Comparison of ENCODE assay signal across 10 mouse cellular contexts in the genomic region with DNA sequence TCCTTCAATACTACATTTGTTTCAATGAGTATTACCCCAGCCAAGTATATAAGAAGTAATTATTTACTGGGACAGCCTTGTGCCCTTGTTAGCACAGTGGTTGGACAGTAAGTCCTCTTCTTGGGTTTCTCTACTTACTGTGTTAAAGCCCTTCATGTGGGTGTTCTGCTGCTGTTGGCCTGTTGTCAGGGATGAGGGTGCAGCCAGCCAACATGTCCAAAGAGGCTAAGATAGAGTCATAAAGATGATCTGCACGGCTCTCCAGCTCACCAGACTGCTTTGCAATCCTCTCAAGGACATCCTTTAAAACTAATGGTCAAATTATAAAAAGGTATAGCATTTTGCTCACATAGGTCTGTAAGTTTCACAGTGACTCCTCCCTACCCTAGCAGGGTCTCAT. TPM values are rescaled to one million over a fixed set of nuclear protein-coding genes. Genes with fewer than 3 reads are reported as not detected.
A peak's percentile ranks its signal among the peaks of the same experiment; 100 is the strongest.
DNase-seq lines count a peak whose midpoint lies in the region; ATAC-seq and TF ChIP-seq lines count a peak whose summit lies in the region.
"Had no signal": no experiment of that assay in that cellular context is flagged by ENCODE, and none has a peak within 500 bp of the region (broad histone marks: within the 10 kb centered on the region; RNA-seq: fewer than 3 reads in every experiment).

No protein-coding gene starts in this region.

- H3K27me3 ChIP-seq in liver, embryonic 15.5 days = no peaks in the 10 kb centered on the region

- 49% methylated on average over 1 of the region's 1 CpGs for WGBS in liver, embryonic 15.5 days (ENCODE audit: insufficient replicate concordance)

- H3K27ac ChIP-seq in left cerebral cortex, adult 2 months = peak overlapping the region; percentile 51
- H3K27ac ChIP-seq in liver, embryonic 15.5 days (replicated peaks) = peak overlapping the region; percentile 31; the same call in 1 of the 2 replicates

- H3K36me3 ChIP-seq in liver, embryonic 15.5 days (replicated peaks) = peaks cover 88% of the 10 kb centered on the region

- intact Hi-C loops in gastrocnemius, postnatal 36 days (cut with DNase I) = no loop called here
- intact Hi-C loops in left cerebral cortex, adult 2 months (cut with DNase I) = no loop called here
- intact Hi-C loops in left cerebral cortex, postnatal 14 days (cut with DNase I) = no loop called here

- no peak for TF ChIP-seq CTCF in left cerebral cortex, adult 2 months (IDR thresholded peaks at IDR 0.05)

- DNase-seq in gastrocnemius, adult 18-20 months (ENCODE audit: low spot score) = peak; percentile 51
- DNase-seq in gastrocnemius, postnatal 36 days = no peak
- DNase-seq in left cerebral cortex, adult 2 months (ENCODE audit: extremely low spot score in 1 of 2, low spot score in 2 of 2) = no peak
- DNase-seq in left cerebral cortex, postnatal 14 days (ENCODE audit: low spot score in 2 of 2) = no peak
- peak; percentile 69 for DNase-seq in R1 (ENCODE audit: low read depth, low spot score)
- DNase-seq in Muller cell, postnatal 12 days (ENCODE audit: inconsistent ontology term) = no peak
- no peak for DNase-seq in c-Kit-positive CD71-positive TER-119-positive erythroid progenitor cells, embryonic 14.5 days (ENCODE audit: low spot score)
- DNase-seq: cerebellum, postnatal 14 days; gastrocnemius, postnatal 10 days had no signal

- no peak overlapping the region for H3K9ac ChIP-seq in liver, embryonic 15.5 days

- no peaks in the 10 kb centered on the region for H3K9me3 ChIP-seq in liver, embryonic 15.5 days (replicated peaks)

- no peak for ATAC-seq in liver, embryonic 15.5 days (ENCODE audit: insufficient read depth)

- H3K4me3 ChIP-seq in left cerebral cortex, adult 2 months = no peak overlapping the region
- H3K4me3 ChIP-seq in liver, embryonic 15.5 days (replicated peaks) = no peak overlapping the region

- peaks cover 31% of the 10 kb centered on the region for H3K4me1 ChIP-seq in liver, embryonic 15.5 days (replicated peaks)

- no peak overlapping the region for H3K4me2 ChIP-seq in liver, embryonic 15.5 days

RNA-seq across cellular contexts. Expression of a gene that starts 18.9 kb away (rescaled TPM):
- 10 to 100 TPM; 30.8 to 31.7 TPM for total RNA-seq in gastrocnemius, adult 18-20 months (2021)
- total RNA-seq in gastrocnemius, postnatal 36 days (2021) = 10 to 100 TPM; 26.9 to 30.0 TPM
- 10 to 100 TPM; 31.5 to 32.5 TPM for total RNA-seq in left cerebral cortex, adult 2 months (2021)
- 10 to 100 TPM; 31.3 to 31.7 TPM for total RNA-seq in left cerebral cortex, postnatal 14 days (2021)
- 7.0 and 7.1 TPM in 2 replicates for polyA plus RNA-seq in liver, embryonic 15.5 days (2015; fragmentation: Nextera tagmentation; extraction: Ambion mirVana)

RNA-seq across cellular contexts. Expression of a gene that starts 29.1 kb away (rescaled TPM):
- total RNA-seq in gastrocnemius, adult 18-20 months (2021) = 10 to 100 TPM; 80.0 to 89.6 TPM
- 10 to 100 TPM; 78.3 to 88.9 TPM for total RNA-seq in gastrocnemius, postnatal 36 days (2021)
- 100 to 1,000 TPM; 183 to 193 TPM for total RNA-seq in left cerebral cortex, adult 2 months (2021)
- total RNA-seq in left cerebral cortex, postnatal 14 days (2021) = 100 to 1,000 TPM; 204 to 206 TPM
- 80.4 and 96.4 TPM in 2 replicates for polyA plus RNA-seq in liver, embryonic 15.5 days (2015; fragmentation: Nextera tagmentation; extraction: Ambion mirVana)

Comparison
In these comparisons a context has a peak if more than half of its experiments do, and no peak if none do; other contexts are left out.
1. DNase-seq: peak in gastrocnemius, adult 18-20 months (single experiment) and R1 (single experiment); none in gastrocnemius, postnatal 36 days (0 of 2), left cerebral cortex, adult 2 months (0 of 2), left cerebral cortex, postnatal 14 days (0 of 2), Muller cell, postnatal 12 days (single experiment) and c-Kit-positive CD71-positive TER-119-positive erythroid progenitor cells, embryonic 14.5 days (single experiment).